ENCODE assay signal across 8 mouse cellular contexts in the genomic region with DNA sequence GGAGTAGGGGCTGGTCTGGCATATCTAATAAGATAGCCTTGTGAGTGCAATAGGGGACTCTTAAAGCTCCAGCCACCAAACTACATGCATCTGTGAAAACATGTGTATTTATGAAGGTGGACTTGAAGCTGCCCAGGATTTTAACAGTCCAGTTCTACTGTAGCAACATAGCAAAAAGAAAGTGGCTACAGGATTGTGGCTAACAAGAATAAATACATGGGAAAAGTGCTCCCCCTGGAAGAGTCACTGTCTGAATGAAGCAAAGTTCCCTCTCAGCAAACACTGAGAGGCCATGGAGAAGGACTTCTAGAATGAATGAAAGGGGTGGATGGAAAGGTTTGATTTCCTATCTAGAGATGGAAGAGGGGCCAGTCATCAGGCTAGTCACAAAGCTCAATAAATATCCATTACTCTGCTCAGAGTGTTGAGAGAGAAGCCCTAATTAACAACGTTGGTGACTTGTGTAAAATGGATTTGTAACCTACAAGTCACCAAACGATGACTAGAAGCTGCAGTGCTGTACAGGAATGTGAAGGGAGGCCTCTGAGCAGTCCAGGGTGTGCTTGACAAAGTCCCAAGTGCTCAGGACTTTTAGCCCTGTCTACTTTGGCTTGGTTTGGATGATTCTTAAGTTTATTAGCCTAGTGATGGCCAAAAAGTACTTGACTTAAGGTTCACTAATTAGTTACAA. TPM values are rescaled to one million over a fixed set of nuclear protein-coding genes. Genes with fewer than 3 reads are reported as not detected.
DNase-seq lines count a peak whose midpoint lies in the region; ATAC-seq and TF ChIP-seq lines count a peak whose summit lies in the region.

No protein-coding gene starts in this region.

- no peaks in the 10 kb centered on the region for H3K9me3 ChIP-seq in ES-E14 (ENCODE audit: control insufficient read depth, insufficient read depth, low read depth, low read length)
- H3K9me3 ChIP-seq in liver, embryonic 16.5 days (replicated peaks; ENCODE audit: control insufficient read depth, low read length), result no peaks in the 10 kb centered on the region

- in situ Hi-C loops in ES-E14 (cut with MboI; ENCODE audit: low sequenced_read_pairs in 2 of 2, unreplicated experiment in 2 of 2), result no loop called here

- H3K4me2 ChIP-seq in liver, embryonic 16.5 days (ENCODE audit: low read depth, low read length), result peak overlapping the region; percentile 83

- peaks cover 15% of the 10 kb centered on the region for H3K4me1 ChIP-seq in cerebellum, adult 2 months (ENCODE audit: control insufficient read depth, insufficient read depth, low read length)
- peaks cover 0 to 7% of the 10 kb centered on the region in 2 experiments; a peak in 3 of 4 replicates for H3K4me1 ChIP-seq in ES-E14 (ENCODE audit: control insufficient read depth in 2 of 2, insufficient read depth in 2 of 2, low read length in 2 of 2, poor library complexity in 1 of 2)
- peaks cover 59% of the 10 kb centered on the region for H3K4me1 ChIP-seq in liver, embryonic 16.5 days (ENCODE audit: control insufficient read depth, low read depth, low read length)

- 11% methylated on average over 2 of the region's 2 CpGs for WGBS in cerebellum, adult 2 months
- WGBS in liver, embryonic 16.5 days (ENCODE audit: insufficient replicate concordance), result 18% methylated on average over 2 of the region's 2 CpGs

- intact Hi-C loops in heart, postnatal 14 days (cut with DNase I), result no loop called here

- TF ChIP-seq CTCF in cerebellum, adult 2 months (IDR thresholded peaks at IDR 0.05; ENCODE audit: borderline replicate concordance, insufficient read depth, low read depth, low read length), result no peak

- peak overlapping the region; percentile 26 for H3K4me3 ChIP-seq in cerebellum, adult 2 months (replicated peaks; ENCODE audit: insufficient read depth, low read depth, low read length)
- H3K4me3 ChIP-seq in ES-E14 (ENCODE audit: insufficient read depth in 1 of 2, low read depth in 1 of 2, low read length in 2 of 2, poor library complexity in 1 of 2, severe bottlenecking in 1 of 2), result peak overlapping the region; percentile 74 to 97
- peak overlapping the region; percentile 99 for H3K4me3 ChIP-seq in liver, embryonic 16.5 days (ENCODE audit: low read depth, low read length)

- ATAC-seq in liver, embryonic 16.5 days (ENCODE audit: low read depth), result no peak

- peaks cover 35% of the 10 kb centered on the region for H3K36me3 ChIP-seq in ES-E14 (ENCODE audit: control insufficient read depth, insufficient read depth, low read length, poor library complexity, severe bottlenecking)
- peaks cover 35% of the 10 kb centered on the region for H3K36me3 ChIP-seq in liver, embryonic 16.5 days (ENCODE audit: control insufficient read depth, insufficient read depth)

- H3K9ac ChIP-seq in ES-E14 (ENCODE audit: insufficient read depth, low read depth, low read length, poor library complexity, severe bottlenecking), result peak overlapping the region; percentile 98; the same call in 1 of the 2 replicates
- H3K9ac ChIP-seq in liver, embryonic 16.5 days (ENCODE audit: low read depth, low read length), result peak overlapping the region; percentile 99

- DNase-seq in cerebellum, adult 2 months, result no peak
- DNase-seq in cerebellum, adult 9-10 months, result no peak
- no peak for DNase-seq in ES-E14 (ENCODE audit: low read depth, low spot score)
- DNase-seq in heart, postnatal 14 days, result peak; percentile 11 to 18
- DNase-seq in right cerebral cortex, adult 18-20 months, result no peak
- DNase-seq in cerebellum, postnatal 10 days, result no peak
- DNase-seq in thymus, postnatal 14 days, result no peak

- H3K27me3 ChIP-seq in cerebellum, adult 2 months (ENCODE audit: control insufficient read depth, insufficient read depth, low read length), result no peaks in the 10 kb centered on the region
- H3K27me3 ChIP-seq in liver, embryonic 16.5 days (ENCODE audit: control insufficient read depth, insufficient read depth, low read depth, low read length), result no peaks in the 10 kb centered on the region

- no peak overlapping the region for H3K27ac ChIP-seq in cerebellum, adult 2 months (ENCODE audit: insufficient read depth, low read length)
- H3K27ac ChIP-seq in ES-E14 (ENCODE audit: insufficient read depth, low read depth, low read length, poor library complexity, severe bottlenecking), result peak overlapping the region; percentile 65; the same call in 1 of the 2 replicates
- H3K27ac ChIP-seq in liver, embryonic 16.5 days (ENCODE audit: low read length), result peak overlapping the region; percentile 97

- no peak for TF ChIP-seq POLR2A in cerebellum, adult 2 months (IDR thresholded peaks at IDR 0.05; ENCODE audit: borderline replicate concordance, insufficient read depth, low read length)

TF ChIP-seq in ES-E14, 5 proteins besides CTCF, POLR2A, EP300 and RAD21:
- TF ChIP-seq ZC3H11A (IDR thresholded peaks at IDR 0.05; ENCODE audit: borderline replicate concordance, low read depth, low read length) (no peak), MAFK (IDR thresholded peaks at IDR 0.05; ENCODE audit: insufficient read depth, low read depth, low read length) (no peak), HCFC1 (IDR thresholded peaks at IDR 0.05; ENCODE audit: borderline replicate concordance, insufficient read depth, low read length) (no peak), ZNF384 (IDR thresholded peaks at IDR 0.05; ENCODE audit: low read depth, low read length) (no peak), CHD2 (IDR thresholded peaks at IDR 0.05; ENCODE audit: low read depth, low read length) (no peak)
TF ChIP-seq in ES-E14: peak in this region for 0.

RNA-seq across cellular contexts. Expression of gene Mcl1, which starts 2.3 kb away (rescaled TPM):
- polyA plus RNA-seq in cerebellum, adult 2 months (2012; rRNA removed), result 43.6 and 45.4 TPM in 2 replicates
- 207 and 253 TPM in 2 replicates for total RNA-seq in ES-E14 (2012; rRNA removed)
- 100 to 1,000 TPM; 161 to 165 TPM for total RNA-seq in heart, postnatal 14 days (2021)
- polyA plus RNA-seq in liver, embryonic 16.5 days (2015; fragmentation: Nextera tagmentation; extraction: Ambion mirVana), result 11.1 and 14.5 TPM in 2 replicates

RNA-seq across cellular contexts. Expression of gene Adamtsl4, which starts 26.8 kb away (rescaled TPM):
- 13.5 and 15.9 TPM in 2 replicates for polyA plus RNA-seq in cerebellum, adult 2 months (2012; rRNA removed)
- total RNA-seq in ES-E14 (2012; rRNA removed), result 1.9 and 5.0 TPM in 2 replicates
- total RNA-seq in heart, postnatal 14 days (2021), result 10 to 100 TPM; 48.3 to 57.2 TPM
- polyA plus RNA-seq in liver, embryonic 16.5 days (2015; fragmentation: Nextera tagmentation; extraction: Ambion mirVana), result 0.74 and 0.83 TPM in 2 replicates

RNA-seq across cellular contexts. Expression of gene Ensa, which starts 36.1 kb away (rescaled TPM):
- polyA plus RNA-seq in cerebellum, adult 2 months (2012; rRNA removed), result 84.5 and 88.8 TPM in 2 replicates
- total RNA-seq in ES-E14 (2012; rRNA removed), result 54.1 and 56.8 TPM in 2 replicates
- total RNA-seq in heart, postnatal 14 days (2021), result 10 to 100 TPM; 62.5 to 63.7 TPM
- 32.8 and 33.4 TPM in 2 replicates for polyA plus RNA-seq in liver, embryonic 16.5 days (2015; fragmentation: Nextera tagmentation; extraction: Ambion mirVana)

Comparison
In these comparisons a context has a peak if more than half of its experiments do, and no peak if none do; other contexts are left out.
1. DNase-seq: peak in heart, postnatal 14 days (2 of 2); none in cerebellum, adult 2 months (0 of 2), cerebellum, adult 9-10 months (single experiment), ES-E14 (single experiment), right cerebral cortex, adult 18-20 months (single experiment), cerebellum, postnatal 10 days (0 of 2) and thymus, postnatal 14 days (single experiment).
2. H3K4me3 ChIP-seq: peak in every context shown above with its lines; median percentile 99 in liver, embryonic 16.5 days; 86 in ES-E14; 26 in cerebellum, adult 2 months.